Mouse (Mus musculus) CH12F3 (cell line): Measurements from ENCODE around the gene Dcdc2b.

Source experiments
- in situ Hi-C: fragments of 300-500 bp; cut with MboI; formaldehyde crosslinking; loops from 2 replicates; pipeline ENCODE4 v1.14.3; 2020; ENCODE audit warnings: low sequenced_read_pairs

Gene Dcdc2b

DNA sequence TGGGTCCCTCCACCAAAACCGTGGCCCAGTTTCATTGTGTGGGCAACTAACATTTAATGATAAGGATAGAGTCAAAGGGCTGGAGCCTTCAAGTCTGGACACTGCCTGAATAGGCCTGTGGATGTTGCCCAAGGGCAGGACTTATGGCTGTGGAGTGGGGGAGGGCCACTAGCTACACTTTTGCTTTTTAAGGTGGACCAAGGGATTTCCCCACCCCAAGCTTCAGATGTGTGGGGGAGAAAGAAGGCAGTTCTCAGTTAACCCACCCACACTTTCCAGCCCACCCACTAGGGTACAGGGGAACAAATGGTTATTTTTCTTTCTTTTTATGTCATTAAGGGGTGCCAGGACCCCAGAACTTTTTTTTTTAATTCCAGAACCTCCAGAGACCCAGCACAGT, 29.7 kb downstream of the Dcdc2b start:
- in situ Hi-C loops = no loop called here

DNA sequence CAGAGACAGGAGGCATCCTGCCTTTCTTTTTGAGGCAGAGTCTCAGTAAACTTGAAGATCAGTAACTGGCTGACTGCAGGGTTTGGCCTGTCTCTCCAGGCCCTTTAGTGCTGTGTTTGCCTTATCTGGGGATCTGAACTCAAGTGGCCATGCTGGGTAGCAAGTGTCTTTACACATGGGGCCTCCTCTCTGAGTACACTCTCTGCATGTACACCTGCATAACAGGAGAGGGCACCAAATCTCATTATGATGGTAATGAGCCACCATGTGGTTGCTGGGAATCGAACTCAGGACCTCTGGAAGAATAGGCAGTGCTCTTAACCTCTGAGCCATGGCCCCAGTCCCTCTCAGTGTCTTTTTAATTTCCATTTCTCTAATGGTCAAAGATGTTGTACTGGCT, 31.8 kb downstream of the Dcdc2b start:
- in situ Hi-C loops = no loop called here

DNA sequence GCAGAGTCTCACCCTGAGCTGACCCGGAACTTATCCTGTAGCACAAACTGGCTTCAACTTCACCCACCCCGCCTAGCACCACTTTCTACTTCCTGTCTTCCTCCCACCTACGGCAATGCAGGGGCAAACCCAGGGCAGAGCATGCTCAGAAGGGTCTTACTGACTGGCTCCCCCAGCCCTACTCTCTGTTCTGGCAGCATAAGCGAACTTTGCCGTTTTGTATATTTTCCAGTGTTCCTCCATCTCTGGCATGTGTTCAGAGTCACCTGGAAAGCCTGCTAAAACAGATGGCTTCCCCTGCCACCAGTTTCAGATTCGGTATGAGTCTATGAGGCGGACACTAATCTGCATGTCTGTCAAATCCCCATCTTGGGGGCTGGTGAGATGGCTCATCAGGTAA, 33.7 kb downstream of the Dcdc2b start:
- in situ Hi-C loops = no loop called here

DNA sequence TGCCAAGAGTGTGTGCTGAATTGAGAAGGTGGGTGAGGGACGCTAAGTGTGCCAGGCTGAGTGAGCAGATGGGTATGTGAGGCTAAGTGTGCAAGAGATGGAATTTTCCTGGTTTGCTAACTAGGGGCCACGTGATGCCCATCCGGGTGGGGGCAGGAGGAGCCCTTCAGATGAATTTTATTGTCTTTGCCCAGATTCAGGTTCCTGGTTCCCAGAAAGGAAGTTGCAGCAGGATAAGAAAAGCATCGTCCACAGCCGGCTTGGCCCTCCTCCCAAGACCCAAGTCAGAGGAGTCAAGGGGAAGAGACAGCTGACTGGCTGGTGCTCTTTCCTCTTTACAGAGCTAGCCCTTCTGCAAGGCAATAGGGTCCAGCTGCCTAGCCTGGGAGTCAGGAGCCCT, 35.6 kb downstream of the Dcdc2b start, which contains the start of gene Fam167b:
Gene Fam167b, minus strand, starts transcription at position 84 of the 400 bp plus-strand sequence.
- in situ Hi-C loops = no loop called here

DNA sequence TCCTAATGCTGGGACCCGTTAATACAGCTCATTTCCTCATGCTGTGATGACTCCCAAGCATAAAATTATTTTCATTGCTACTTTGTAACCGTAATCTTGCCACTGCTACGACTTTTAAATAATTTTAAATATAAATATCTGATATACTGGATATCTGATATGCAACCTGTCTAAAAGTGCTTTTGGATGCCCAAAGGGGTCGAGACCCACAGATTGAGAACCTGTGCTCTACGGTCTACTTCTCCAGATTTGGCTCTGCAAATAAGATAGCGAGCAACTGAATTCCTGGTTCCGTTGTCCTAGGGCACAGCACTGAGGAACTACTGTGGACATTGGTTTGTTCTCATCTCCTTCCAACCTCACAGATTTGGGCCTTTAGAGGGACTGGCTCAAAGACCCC, 36.4 kb downstream of the Dcdc2b start:
- in situ Hi-C loops = no loop called here

DNA sequence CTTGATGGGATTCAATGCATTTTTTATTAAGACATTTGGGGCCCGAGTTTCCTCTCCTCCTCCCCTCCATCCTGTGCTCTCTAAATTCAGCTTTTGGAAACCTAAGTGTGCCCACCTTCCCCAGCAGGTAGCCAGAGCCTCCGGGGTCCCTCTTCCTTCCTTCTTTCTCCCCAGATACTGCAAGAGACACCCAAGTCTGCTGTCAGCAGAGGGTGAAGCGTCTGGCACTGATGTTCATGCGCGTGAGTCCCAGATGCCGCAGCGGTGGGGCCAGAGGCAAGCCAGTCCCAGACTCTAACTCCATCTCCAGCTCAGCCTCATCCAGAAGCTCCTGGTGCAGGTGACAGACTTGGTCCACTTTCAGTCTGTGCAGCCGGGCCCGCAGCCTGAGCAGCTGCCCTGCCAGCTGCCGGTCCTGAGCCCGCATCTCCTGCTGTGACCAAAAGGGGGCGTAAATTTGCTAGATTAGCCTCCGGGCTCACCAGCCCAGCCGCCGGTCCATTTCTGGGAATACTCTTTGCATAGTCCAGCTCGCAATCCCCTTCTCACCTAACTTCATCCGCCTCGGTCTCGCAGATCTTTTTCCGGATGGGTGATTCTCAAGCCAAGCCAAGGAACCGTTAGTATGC, 37.1 kb downstream of the Dcdc2b start:
- in situ Hi-C loops = no loop called here

DNA sequence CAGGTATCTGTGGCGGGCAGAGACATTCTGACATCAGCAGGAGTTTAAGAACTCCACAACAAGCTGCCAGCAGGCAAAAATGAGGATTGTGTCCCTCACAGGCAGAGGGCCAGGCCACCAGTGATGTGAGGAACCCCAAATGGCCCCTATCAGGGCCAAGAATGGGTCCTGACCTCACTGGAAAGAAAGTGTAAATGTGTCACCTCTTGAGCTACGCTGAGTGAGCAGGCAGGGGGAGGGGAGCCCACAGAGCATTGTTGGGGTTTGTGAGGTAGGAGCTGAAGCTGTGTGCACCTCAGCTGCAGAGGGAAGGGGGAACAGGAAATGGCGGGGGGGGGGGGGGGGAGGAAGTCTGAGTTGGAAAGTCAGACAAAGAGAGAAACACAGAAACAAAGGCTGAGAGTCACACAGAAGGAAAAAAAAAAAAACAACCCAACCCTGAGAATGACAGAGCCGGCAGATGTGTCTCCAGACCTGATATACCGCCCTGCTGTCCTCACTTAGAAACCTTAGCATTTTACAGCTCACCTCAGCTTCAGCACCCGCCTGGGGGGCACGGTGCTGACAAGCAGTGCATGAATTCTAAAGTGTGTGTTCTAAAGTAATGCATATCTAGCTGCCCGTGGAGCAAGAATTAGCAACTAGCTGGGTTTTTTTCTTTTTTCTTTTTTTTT, 38.7 kb downstream of the Dcdc2b start:
- in situ Hi-C loops = no loop called here

DNA sequence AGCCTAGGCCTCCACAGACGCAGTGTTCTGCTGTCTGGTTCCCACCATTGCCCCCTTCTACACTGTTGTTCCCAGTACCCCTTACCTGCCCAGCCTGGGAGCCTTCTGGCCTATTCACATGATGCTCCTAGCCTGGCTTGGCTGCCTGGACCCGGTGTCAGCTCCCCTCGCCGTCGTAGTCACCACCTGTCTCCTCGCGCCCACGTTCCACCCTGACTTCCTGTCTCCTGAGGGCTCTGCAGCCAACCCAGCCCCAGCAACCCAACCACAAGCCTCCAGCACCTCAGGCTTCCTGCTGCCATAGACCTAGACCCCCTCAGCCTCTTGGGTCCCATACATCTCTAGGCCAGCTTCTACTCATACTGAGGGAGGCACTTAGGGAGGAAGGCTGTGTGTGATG, 40.6 kb downstream of the Dcdc2b start, which contains the start of gene Lck:
Gene Lck, minus strand, starts transcription at position 212 of the 400 bp plus-strand sequence.
- in situ Hi-C loops = no loop called here

DNA sequence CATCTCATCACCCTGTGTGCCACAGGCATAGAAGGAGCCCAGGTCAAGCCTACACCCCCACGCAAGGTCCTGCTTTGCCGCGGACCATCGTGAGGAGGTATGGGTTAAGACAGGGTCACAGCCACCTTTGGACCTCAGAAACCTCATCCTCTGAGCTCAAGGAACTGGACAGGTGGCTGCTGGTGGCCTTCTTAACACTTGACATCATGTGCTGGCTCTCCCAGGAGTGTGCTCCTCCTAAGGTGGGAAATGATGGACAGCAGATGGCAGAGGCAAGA, 41.0 kb downstream of the Dcdc2b start:
- in situ Hi-C loops = no loop called here

DNA sequence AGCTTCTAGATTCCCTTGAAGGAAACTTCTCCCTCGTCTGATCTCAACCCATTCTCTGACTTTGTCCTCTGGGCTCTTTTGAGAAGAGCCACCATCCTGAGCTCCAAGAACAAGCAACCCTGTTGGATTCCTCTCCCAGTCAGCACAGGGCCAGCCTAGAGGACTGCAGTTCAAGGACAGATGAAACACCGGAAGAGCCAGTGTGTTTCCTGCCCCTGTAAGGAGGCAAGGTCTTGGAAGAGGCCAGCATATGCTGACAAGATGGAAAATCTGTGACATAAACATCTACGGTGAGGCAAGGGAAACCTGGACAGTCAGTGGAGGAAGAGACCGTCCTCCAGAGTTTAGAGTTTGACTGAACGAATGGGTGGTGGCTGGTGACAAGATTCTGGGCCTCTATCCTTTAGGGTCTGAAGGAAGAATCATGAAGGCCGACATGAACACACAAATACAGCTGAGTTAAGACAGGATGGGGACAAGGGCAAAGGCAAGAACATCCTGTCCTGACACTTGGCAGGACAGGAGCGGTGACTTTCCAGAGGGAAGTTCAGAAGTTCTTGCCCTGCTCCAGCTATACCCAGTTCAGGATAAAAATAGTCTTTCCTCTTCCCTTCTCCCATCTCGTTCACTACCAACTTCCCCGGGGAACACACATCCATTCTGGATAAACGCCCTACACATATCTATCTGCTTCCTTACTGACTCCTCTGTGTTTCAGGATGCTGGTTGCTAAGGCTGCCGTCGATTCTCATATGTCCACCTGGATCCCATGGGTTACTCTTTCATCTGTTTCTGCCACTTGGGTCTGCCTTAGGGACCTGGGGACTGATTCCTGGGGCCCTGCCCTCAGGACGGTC, 41.6 kb downstream of the Dcdc2b start:
- in situ Hi-C loops = no loop called here

DNA sequence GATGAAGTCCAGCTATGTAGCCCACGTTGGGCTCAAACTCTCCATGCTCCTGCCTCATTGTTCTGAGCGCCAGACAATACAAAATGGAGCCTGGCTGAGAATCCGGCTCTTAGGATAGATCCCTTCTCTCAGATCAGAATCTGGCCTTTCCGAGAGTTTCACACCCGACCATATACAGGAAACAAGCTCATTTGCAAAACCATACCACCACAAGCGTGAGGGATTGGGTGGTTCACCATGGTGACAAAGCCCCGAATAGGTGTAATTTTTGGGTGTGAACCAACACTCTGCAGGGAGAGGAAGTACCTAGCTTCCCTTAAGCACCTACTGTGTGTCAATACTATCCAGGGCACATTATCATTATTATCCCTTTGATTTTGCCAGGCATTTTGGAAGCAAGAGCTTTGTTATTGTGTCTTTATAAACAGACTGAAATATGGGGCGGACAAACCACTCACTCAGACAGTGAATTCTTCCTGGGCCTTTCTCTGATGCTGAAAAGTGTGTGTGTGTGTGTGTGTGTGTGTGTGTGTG, 42.4 kb downstream of the Dcdc2b start:
- in situ Hi-C loops = no loop called here

DNA sequence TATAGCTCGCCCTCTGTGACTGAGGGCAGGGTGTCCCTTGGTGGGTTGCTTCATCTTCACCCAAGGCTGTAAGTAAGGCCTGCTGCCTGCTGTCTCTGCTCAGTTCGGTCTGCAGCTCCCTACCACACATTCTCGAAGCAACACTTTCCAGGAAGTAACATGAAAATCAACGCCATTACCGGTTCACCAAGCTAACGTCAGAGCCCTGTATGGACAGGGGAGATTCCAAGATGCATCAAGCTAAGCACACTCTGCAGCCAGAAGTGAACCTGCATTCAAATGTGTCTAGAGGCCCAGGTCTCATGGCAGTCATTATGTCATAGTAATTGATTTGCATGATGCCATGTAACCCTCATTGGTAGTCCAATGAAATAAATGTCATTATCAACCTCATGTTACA, 44.0 kb downstream of the Dcdc2b start:
- in situ Hi-C loops = no loop called here

DNA sequence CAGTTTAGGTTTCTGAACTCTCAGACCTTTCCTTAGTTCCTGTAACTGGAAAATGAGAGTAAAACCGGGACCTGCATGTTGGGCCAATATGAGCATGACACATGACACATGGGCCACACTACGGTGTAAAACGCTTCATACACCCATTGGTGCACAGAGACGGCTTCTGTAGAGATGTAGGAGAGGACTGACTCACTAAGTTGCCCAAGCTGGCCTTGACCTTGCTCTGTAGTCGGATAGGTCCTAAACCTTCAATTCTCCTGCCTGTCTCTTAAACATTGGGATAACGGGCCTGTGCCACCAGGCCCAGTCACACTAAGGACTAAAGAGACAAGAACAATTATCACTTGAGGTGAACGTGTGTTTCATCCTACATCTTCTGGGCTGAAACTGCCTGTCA, 45.7 kb downstream of the Dcdc2b start:
- in situ Hi-C loops = no loop called here

DNA sequence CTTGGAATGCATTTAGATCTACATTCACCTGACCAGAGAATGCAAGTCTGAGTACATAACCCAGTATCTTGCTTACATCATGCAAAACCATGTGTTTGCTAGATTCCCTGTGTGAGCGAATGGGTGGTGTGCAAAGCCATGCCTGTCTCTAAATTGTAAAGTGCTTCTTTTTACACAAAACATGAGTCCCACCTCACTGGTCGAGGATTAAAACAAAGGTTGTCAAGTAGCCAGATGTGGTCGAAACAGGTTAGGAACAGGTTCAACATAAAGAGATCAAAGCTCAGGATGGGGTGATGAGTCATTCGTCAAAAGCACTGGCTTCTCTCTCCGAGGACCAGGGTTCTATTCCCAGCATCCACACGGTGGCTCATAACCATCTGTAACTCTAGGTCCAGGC, 48.9 kb downstream of the Dcdc2b start:
- in situ Hi-C loops = no loop called here

DNA sequence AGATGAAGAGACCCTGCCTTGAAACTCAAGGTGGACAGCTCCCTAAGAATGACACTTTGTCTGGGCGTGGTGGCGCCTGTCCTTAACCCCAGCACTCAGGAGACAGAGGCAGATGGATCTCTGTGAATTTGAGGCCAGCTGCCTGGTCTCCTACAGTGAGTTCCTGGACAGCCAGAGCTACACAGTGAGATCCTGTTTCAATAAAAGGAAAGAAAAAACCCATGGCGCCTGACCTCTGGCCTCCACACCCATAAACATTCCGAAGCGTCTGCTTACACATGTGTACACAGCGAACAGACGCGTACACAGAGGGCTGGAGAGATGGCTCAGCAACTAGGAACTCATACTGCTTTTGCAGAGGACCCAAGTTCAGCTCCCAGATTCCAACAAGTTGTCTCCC, 50.3 kb downstream of the Dcdc2b start:
- in situ Hi-C loops = no loop called here

DNA sequence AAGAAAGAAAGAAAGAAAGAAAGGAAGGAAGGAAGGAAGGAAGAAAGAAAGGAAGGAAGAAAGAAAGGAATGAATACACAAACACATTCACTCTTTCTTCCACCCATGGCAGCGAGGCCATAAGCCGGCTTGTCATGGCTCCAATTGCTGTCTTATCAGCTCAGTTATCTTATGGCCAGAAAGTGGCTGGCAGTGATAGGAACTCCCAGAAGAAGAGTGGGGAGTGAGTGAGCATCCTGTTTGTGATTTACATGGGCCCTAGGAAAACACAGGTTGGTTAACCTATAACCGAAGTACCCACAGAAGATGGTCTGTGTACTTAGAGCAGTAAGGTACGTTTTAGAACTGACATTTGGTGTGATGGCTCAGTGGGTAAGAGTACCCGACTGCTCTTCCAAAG, 52.9 kb downstream of the Dcdc2b start:
- in situ Hi-C loops = no loop called here
